Mouse (Mus musculus) urinary bladder, postnatal 4 days (tissue): Measurements from ENCODE around the gene Poln.

ENCODE experiments used
- DNase-seq, 2 experiments: peaks; one replicate each; pipeline ENCODE4 v3.0.0; 2021 to 2022; ENCODE audit warnings: low spot score in 2 of 2

Gene Poln

GRCm38 (mm10) chr5:34168950-34169891 lies at the start of gene Poln, which contains the start of gene Haus3:
TSS of gene Poln (minus strand) at chr5:34169448.
TSS of gene Haus3 (minus strand) at chr5:34169527.
- DNase-seq: peak; percentile 96 to 97

GRCm38 (mm10) chr5:34218672-34219071 lies 49.4 kb upstream of the Poln start:
- DNase-seq: no peak

- DNase-seq: no peak
Measured at GRCm38 (mm10) chr5:34217756-34218155, 48.5 kb upstream of the Poln start.

DNA sequence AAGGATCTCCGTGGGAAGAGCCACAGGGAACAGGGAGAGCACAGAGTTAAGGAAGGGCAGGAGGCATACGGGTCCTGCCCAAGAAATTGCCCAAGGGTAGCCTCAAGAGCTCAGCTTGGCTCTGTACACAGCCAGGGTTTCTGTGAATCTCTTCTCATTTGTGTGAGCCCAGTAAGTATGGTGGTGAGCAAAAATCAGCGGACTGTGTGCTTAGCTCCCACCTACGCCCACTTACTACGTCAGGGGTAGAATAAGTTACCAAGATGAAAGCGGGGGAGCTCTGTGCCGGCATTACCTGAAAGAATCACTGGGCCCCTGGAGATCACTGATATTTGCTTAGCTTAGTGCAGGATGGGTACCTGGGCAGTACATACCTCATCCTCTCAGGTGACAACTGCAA lies 46.8 kb upstream of the Poln start:
- DNase-seq: no peak

GRCm38 (mm10) chr5:34213659-34214058 lies 44.4 kb upstream of the Poln start:
- DNase-seq: no peak

- peak; percentile 66 to 78 for DNase-seq
Measured at GRCm38 (mm10) chr5:34210279-34210678, 41.0 kb upstream of the Poln start.

DNA sequence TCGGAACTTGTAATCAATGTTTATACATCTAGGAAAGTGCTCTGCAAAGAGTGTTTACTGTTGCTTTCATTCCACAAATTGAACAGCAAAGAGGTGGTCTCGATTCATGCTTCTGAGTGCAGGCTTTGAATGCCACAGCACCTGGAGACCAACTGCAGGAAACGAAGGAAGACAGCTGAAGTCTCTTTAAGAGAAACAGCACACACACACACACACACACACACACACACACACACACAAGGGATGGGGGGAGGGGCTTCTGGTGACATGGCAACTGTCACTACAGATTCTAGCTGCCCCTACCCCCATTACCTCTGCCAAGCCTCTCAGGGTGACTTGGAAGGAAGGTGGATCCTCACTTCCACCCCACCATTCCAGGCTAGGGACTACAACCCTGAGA lies 38.3 kb upstream of the Poln start:
- no peak for DNase-seq

DNA sequence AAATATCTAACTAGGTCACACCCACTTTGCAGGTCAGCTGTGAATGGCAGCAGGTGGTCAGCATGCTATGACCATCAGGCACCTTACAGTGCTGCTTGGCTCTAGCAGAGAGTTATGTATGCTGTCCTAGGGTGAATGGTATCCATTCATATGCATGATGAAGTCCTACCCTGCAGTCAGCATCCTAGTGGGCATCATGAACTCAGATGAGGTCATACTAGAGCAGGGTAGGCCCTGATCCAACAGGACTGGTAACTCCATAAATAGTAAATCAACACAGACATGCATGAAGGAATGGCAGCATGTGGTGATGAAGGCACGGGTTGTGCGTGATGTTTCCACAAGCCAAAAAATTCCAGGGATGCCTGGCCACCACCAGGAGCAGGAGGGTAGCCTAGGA lies 36.5 kb upstream of the Poln start:
- no peak for DNase-seq

DNA sequence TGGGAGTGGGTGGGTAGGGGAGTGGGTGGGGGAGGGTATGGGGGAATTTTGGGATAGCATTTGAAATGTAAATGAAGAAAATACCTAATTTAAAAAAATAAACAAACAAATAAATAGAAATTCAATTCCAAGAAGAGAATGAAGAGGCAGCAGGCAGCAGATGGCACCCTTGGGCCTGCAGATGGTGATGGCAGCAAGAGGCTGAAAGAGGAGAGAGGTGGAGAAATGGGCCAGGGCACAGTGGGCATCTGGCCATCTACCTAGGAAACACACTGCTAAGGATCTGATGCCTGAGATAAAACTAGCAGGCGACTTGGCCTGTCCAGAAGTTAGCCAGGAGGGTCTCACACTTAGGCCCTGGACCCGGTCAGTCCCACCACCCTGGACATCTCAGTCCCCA lies 35.7 kb upstream of the Poln start:
- no peak for DNase-seq

- no peak for DNase-seq
Measured at GRCm38 (mm10) chr5:34202006-34202405, 32.8 kb upstream of the Poln start.

DNA sequence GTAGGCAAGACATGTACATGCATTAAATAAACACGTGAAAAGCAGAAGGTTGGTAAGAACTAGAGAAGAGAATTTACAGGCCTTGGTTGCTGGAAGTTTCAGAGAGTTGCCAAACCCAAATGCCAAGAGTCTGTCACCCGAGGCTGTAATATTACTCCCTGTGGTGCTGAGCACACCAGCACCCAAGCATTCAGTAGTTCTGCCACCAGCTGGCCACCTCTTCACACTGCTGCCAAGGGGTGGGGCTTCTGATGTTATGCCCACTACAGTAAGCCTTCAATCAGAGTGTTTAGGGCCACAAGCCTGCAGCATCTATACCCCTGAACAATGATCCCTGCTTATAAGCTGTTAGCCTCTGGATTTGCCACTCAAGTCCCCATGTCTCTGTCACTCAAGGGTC lies 32.1 kb upstream of the Poln start:
- DNase-seq: no peak

DNA sequence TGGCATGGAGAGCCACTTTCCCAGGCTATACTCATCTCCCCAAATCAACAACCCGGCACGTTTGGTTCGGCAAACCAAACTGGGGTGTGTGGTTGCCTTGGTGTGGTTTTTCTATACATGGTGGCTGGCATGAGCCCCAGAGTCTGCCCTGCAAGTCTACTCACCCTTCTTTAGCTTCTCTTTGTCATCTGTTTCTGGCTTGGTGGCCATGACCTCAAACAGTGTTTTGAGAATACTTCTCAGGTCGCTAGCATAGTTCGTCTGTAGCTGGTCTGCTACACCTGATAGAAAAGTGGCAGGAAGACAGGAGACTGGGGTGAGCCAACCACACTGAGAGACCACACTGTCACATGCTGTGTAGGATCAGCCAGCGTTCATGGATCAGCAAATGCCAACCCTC lies 29.4 kb upstream of the Poln start:
- no peak for DNase-seq

DNA sequence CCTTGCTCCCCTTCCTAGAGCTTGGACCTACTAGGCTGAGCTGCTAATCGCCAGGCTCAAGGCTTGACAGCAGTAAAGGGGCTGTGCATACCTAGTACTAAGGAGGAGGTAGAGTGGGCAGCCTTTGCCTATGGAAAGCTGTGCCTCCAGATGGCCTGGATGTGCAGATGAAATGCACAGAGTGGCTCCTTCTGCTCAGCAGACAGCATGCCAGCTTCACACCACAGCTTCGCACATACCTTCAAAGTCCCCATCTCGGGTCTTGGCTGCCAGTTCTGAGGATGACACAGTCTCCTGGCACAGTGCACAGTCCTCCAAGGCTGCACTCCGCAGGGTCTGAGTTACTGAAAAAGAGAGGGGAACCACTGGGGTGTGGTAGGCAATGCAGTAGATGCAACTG lies 28.0 kb upstream of the Poln start:
- DNase-seq: no peak

- DNase-seq: no peak
Measured at GRCm38 (mm10) chr5:34196423-34196822, 27.2 kb upstream of the Poln start.

DNA sequence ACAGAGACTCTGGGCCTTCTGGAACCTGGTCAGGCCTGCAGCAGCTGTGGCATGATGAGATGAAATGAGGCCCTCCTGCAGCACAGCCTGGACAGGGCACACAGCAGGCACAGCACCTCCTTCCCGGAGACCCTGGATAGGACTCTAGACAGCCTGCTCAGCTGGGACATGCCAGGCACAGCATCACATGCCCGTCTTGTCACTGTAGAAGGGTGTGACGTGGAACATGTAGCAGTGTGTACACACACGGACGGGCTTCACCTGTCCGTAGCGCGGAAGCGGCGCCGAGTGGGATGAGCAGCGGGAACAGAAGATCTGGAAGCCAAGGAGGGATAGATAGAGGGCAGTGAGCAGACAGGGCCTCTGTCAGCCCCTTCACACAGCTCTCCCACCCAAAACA lies 26.5 kb upstream of the Poln start:
- DNase-seq: no peak

- no peak for DNase-seq
Measured at GRCm38 (mm10) chr5:34194975-34195662, 25.9 kb upstream of the Poln start.

DNA sequence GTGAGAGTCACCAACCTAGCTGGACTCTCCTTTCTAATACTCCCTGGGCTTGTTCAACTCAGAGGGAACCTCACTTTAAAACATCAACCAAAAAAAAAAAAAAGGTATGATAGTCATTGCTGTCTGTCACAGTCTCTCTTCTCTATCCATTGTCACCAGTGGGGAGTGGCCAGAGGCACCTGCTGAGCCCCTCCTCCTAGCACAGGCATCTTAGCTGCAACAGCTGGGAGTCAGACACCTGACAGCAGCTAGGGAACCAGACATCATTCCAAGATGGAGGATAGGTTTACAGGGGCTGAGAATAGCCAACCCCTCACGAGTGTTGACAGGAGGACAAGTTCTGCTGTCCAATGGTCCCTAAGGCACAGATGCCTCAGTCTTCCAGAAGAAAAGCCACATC lies 25.2 kb upstream of the Poln start:
- DNase-seq: no peak

DNA sequence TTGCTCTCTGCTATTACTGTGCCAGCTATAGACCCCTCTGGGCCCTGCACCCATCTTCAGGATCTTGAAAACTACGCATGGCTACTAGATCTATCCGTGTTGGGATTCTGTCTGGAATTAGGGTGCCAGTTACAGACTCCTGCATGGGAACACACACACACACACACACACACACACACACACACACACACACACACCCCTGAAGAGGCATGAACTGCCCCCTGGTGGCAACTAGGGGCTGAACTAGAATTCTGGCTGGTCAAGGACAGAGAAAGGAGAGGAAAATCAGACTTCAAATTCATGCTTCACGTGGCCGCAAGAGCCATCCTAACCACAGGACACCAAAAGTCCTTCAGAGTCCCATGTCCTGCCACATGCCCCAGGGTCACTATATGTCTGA lies 22.6 kb upstream of the Poln start:
- DNase-seq: no peak

DNA sequence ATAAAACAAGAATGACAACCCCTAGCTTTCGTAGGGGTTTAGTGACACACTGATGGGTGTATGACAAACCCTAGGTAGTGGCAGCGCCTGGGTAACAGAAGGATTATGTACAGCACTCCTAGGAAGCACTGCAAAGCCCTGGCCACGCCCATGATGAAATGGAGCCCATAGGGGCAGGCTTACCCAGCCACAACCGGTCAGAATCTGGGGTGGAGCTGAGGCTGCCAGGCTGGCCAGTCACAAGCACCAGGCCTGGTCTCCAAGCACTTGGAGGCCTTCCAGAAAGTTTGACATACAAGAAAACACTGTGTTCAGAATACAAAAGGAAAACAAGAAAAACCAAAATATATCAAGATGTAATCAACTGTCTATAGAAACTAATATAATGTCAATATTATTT lies 21.8 kb upstream of the Poln start:
- DNase-seq: no peak

- DNase-seq: no peak
Measured at GRCm38 (mm10) chr5:34189521-34189920, 20.3 kb upstream of the Poln start.

- DNase-seq: no peak
Measured at GRCm38 (mm10) chr5:34188856-34189255, 19.6 kb upstream of the Poln start.

- peak; percentile 98 for DNase-seq
Measured at GRCm38 (mm10) chr5:34187601-34188316, 18.5 kb upstream of the Poln start, which contains the start of gene Mxd4. TSS of gene Mxd4 (minus strand) at chr5:34187720.
